Mouse (Mus musculus) erythroblast, adult 5-6 weeks (primary cell): ENCODE measurements around the gene Tomm40l. TPM values are rescaled to one million over a fixed set of nuclear protein-coding genes. Genes with fewer than 3 reads are reported as not detected.

Experiments
- ATAC-seq: replicated peaks from 2 replicates; pipeline ENCODE4 v1.8.0; 2016; ENCODE audit warnings: moderate number of reproducible peaks, mild to moderate bottlenecking, moderate TSS enrichment, inconsistent platforms; ENCODE audit not compliant: poor library complexity, low FRiP score, severe bottlenecking
- total RNA-seq, 2 experiments: library from RNA; stranded (forward) in 1 of 2; stranded (reverse) in 1 of 2; fragments of 150-400 nt in 1 of 2; fragments of 200-764, 138-1000 nt in 1 of 2; gene quantifications; 2 replicates each; pipeline versions ENCODE4 v1.2.3 to v1.2.4; 2015 to 2017; ENCODE audit warnings: low replicate concordance in 2 of 2

The Tomm40l gene
- total RNA-seq, 2 experiments from 2014 or later = 2.2 to 4.0 TPM

GRCm38 (mm10) chr1:171199532-171199931 lies 22.8 kb downstream of the Tomm40l start:
- no peak for ATAC-seq

- no peak for ATAC-seq
Observed at GRCm38 (mm10) chr1:171195887-171196397, 26.4 kb downstream of the Tomm40l start, which contains the start of gene Pcp4l1. TSS of gene Pcp4l1 (minus strand) at chr1:171196268.

DNA sequence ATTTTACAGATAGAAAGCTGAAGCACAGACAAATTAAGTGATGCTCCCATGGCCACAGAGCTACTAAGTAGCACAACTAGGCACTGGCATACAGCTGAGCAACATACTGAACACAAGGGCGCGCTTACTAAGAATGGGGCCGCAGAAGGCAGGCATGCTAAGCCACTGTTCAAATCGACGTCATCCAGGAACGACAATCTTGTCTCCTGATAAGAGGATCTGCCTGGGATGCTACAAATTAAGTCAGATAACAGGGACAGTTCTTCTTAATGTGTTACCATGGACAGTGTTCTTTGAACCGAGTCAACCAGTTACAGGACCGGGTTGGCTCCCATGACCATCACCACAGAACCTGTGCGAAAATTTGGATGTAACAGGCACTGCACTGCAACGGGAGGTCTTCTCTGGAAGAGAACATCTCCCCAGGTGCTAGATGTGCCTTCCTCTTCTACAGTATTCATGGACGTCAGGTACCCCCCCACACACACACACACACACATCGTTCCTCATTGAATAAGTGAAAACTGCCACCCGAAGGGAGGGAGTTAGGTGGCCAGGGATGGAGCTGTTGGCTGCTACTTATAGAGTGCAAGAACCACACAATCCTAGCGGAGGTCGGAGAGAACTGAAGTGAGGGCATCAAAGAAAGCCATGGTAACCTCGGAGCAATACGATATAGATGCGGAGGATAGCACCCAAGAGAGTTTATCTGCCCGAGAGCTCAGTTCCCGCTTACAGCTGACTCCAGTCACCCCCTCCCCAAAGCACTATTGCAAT lies 27.1 kb downstream of the Tomm40l start:
- no peak for ATAC-seq

DNA sequence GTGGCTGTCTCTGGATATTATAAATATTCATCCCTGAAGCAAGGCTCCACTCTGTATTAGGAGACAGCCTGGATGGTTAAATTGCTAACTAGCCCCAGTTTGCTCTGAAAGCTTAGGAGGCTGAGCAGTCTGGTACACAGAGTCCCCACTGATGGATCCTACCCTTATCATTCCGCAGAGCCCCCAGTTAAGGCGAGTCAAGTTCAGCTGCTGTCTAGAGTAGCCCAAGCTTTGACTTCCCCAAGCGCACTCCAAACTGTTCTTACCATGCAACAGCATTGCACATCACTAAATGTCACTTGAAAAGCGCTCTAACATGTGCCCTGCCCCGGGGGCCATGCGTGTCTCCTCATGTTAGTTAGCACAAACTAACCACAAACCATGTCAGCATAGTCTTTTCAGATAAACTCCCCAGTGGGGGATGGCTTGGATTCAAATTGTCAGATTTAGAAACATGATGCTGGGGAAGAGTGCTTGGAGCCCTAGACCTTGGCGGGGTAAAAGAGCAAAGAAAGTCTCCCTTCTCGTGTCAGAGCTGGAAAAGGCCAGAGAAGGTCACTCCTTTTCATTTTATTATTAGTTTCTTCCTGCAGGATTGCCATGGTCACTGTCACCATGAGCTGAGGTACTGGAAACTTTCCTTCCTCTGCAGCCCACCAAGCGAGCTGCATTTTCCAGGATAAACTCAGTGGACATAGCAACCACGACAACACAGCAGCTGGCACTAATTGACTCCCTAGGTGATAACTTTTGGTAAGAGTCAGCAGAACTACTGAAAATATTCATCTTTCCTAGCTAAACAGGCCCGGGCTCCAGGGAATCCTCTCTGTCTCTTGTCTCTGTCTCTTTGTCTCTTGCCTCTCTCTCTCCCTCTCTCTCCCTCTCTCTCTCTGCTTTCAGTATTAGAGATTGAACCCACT lies 28.1 kb downstream of the Tomm40l start:
- ATAC-seq = no peak

- ATAC-seq = no peak
Observed at GRCm38 (mm10) chr1:171193093-171193840, 29.0 kb downstream of the Tomm40l start.

GRCm38 (mm10) chr1:171192283-171192682 lies 30.0 kb downstream of the Tomm40l start:
- no peak for ATAC-seq

DNA sequence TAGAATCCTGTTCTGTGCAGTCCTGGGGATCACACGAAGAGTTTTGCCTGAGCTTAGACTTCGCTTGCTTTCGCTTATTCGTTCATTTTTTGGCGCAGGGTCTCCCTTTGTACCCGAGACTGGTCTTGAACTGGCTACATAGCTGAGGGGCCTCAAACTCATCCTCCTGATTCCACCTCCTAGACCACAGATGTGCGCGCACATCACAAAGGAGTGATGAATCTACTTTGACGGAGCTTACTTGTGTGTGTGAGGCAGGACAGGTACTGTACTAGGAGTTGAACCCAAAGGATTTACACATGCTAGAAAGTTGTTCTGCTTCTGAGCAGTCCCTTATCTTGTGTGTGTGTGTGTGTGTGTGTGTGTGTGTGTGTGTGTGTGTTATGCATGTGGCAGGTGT lies 31.5 kb downstream of the Tomm40l start:
- no peak for ATAC-seq

- no peak for ATAC-seq
Observed at GRCm38 (mm10) chr1:171189476-171190114, 32.7 kb downstream of the Tomm40l start.

GRCm38 (mm10) chr1:171189046-171189445 lies 33.3 kb downstream of the Tomm40l start:
- no peak for ATAC-seq

GRCm38 (mm10) chr1:171187851-171188700 lies 34.2 kb downstream of the Tomm40l start:
- no peak for ATAC-seq

DNA sequence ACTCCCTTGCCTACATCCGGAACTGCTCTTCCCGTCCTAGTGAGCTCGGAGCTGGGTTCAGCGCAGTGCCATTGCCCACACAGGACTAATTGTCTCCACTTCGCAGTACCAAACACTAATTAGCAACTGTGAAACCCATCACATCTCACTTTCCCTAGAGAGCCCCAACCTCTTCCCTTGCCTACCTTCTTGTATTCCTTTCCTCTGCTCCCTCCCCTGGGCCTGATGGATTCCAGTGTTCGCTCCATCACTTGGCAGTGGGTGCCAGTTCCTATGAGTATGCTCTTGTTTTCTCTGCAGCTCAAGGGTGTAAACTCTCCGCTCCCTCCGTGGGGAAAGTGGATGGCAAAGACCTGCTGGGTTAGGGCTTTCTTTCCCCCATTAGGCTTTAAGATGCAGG lies 36.7 kb downstream of the Tomm40l start:
- ATAC-seq = no peak

DNA sequence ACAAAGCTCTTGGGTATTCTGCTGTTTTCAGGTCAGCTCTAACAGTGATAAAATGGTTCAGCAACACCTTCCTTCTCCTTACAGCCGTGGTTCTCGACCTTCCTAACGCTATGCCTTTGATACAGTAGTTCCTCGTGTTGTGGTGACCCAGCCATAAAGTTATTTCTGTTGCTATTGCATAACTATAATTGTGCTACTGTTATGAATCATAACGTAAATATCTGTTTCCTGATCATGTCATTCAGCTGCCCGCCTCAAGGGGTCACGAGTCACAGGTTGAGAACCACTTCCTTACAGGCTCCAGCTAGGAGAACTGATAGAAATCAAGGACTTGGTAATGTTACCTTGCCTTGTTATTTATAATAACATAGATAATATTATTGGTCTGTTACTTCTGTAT lies 38.0 kb downstream of the Tomm40l start:
- no peak for ATAC-seq

DNA sequence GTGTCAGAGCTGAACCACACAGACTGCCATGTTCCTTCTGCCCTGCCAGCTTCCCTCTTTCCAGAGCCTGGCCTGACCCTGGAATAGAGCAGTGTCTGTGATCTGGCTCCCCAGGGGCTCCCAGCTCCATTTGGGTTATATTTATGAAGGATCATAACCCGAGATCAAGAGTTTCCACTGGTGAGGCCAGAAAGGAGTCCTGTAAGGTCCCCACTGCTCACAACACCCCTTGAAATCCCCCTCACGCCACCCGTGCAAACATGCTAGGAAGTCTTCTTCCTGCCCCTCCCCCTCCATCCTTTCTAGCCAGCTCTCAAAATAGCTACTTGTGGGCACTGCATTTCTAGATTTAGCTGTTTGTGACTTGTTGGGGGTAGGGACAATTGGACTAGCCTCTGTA lies 38.7 kb downstream of the Tomm40l start:
- no peak for ATAC-seq

DNA sequence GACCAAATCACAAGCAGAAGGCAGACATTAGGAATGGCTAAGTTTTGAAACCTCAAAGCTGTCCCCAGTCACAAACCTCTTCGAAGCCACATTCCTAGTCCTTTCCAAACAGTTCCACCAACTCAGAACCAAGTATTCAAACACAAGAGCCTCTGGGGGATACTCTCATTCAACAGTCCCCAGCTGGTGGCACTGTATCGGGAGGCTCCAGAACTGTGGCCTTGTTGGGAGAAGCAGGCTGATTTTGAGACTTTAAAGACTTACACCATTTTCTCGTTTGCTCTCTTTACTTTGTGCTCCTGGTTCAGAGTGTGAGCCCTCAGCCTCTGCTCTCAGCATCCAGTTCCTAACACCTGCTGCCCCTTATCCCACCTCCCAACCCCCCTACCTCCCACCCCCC lies 39.3 kb downstream of the Tomm40l start:
- ATAC-seq = no peak

DNA sequence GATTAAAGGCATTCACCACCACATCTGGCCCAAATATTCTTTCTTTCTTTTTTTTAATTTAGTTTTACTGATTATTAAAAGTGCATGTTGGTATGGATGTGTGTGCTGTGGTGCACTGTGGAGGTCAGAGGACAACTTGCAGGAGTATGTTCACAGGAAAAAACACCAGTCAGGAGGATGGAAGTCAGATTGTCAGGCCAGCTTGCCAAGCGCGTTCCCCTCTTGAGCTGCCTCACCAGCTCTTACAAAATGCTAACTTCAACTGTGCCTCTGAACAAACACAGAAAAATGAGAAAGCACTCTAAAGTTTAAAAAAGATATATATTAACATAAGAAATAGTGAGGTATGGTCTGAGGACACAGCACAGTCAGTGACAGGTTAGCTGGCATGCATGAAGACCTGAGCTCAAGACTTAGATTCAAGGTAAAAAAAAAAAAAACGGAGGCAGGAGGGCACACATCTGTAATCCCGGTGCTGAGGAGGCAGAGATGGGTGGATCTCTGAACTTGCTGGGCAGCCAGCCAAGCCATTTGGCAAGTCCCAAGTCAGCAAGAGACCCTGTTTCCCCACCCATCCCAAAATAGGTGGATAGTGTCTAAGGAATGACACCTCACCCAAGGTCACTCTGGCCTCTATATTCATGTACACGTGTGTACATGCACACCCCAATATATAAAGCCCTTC lies 42.7 kb downstream of the Tomm40l start:
- no peak for ATAC-seq

- ATAC-seq = no peak
Observed at GRCm38 (mm10) chr1:171172779-171173178, 49.5 kb downstream of the Tomm40l start.

- no peak for ATAC-seq
Observed at GRCm38 (mm10) chr1:171171138-171171537, 51.2 kb downstream of the Tomm40l start.

- ATAC-seq = no peak
Observed at GRCm38 (mm10) chr1:171169913-171170312, 52.4 kb downstream of the Tomm40l start.
